Mouse (Mus musculus) C2C12 (cell line): ENCODE results near the gene Mapk7.

ENCODE experiments used
- CTCF ChIP-seq: IDR thresholded peaks from one replicate; pipeline ENCODE4 v1.5.1; 2011; ENCODE audit not compliant: control insufficient read depth, insufficient read depth, insufficient read length
- MAX ChIP-seq: IDR thresholded peaks from one replicate; pipeline ENCODE4 v1.6.1; 2011; ENCODE audit warnings: mild to moderate bottlenecking, control low read depth
- MYOD1 ChIP-seq: IDR thresholded peaks from one replicate; pipeline ENCODE4 v1.6.1; 2011; ENCODE audit warnings: low read depth; ENCODE audit not compliant: control insufficient read depth, insufficient read length
- USF1 ChIP-seq: IDR thresholded peaks from one replicate; pipeline ENCODE4 v1.6.1; 2011; ENCODE audit warnings: low read depth, mild to moderate bottlenecking, control low read depth, moderate library complexity

DNA sequence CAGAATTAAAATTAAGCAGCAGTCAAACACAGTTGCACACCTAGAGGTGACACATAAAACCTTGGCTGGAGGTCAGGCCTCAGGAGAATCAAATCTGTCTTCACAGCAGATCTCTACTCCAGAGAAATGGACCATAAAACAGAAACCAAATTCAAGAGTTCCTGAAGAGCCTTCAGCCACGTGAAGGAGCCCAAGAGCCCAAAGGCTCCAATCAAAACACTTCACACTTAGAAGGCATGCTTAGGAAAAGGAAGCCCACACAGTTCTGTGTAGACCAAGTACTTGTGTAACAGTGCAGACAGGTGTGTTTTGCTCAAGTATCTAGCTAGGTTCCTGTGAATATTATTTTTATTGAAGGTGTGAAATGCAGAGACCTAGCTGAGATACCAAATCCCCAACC is 41.3 kb upstream of the Mapk7 start:
- no peak for TF ChIP-seq USF1
- no peak for TF ChIP-seq CTCF
- no peak for TF ChIP-seq MAX
- TF ChIP-seq MYOD1, result no peak
